Mouse (Mus musculus) liver, embryonic 11.5 days (tissue): ENCODE results near the gene Olfr205. TPM values are rescaled to one million over a fixed set of nuclear protein-coding genes. Genes with fewer than 3 reads are reported as not detected.

Source experiments
- ATAC-seq: fragments of 200-750 bp; cut with Nextera tagmentation; replicated peaks from 2 replicates; pipeline ENCODE4 v1.8.0; 2017; ENCODE audit warnings: moderate number of reproducible peaks, mild to moderate bottlenecking, moderate TSS enrichment, moderate library complexity; ENCODE audit not compliant: low FRiP score
- DNase-seq: peaks from one replicate; pipeline ENCODE4 v3.0.0-alpha.2; 2017; ENCODE audit warnings: low spot score
- H3K27ac ChIP-seq: fragments of 300-500 bp; sonication (generic); 2 replicates; pipeline ENCODE4 v1.5.1; 2014; ENCODE audit warnings: mild to moderate bottlenecking, low read depth, low read length, control low read depth
- H3K27me3 ChIP-seq: fragments of 300-500 bp; sonication (generic); replicated peaks from 2 replicates; pipeline ENCODE4 v1.6.1; 2014; ENCODE audit warnings: low read length, mixed read lengths; ENCODE audit not compliant: control insufficient read depth, insufficient read depth
- H3K36me3 ChIP-seq: fragments of 300-500 bp; sonication (generic); 2 replicates; pipeline ENCODE4 v1.6.1; 2014; ENCODE audit warnings: mild to moderate bottlenecking, low read length, moderate library complexity, mixed read lengths; ENCODE audit not compliant: control insufficient read depth, insufficient read depth
- H3K4me1 ChIP-seq: fragments of 300-500 bp; sonication (generic); replicated peaks from 2 replicates; pipeline ENCODE4 v1.6.1; 2014; ENCODE audit warnings: low read length, mixed read lengths; ENCODE audit not compliant: control insufficient read depth, insufficient read depth
- H3K4me2 ChIP-seq: fragments of 300-500 bp; sonication (generic); 2 replicates; pipeline ENCODE4 v1.6.1; 2014; ENCODE audit warnings: mild to moderate bottlenecking, control low read depth, moderate library complexity
- H3K4me3 ChIP-seq: fragments of 300-500 bp; sonication (generic); 2 replicates; pipeline ENCODE4 v1.5.1; 2014; ENCODE audit warnings: low read depth, low read length, control low read depth
- H3K9ac ChIP-seq: fragments of 300-500 bp; sonication (generic); 2 replicates; pipeline ENCODE4 v1.6.1; 2014; ENCODE audit warnings: low read depth, low read length, control low read depth
- H3K9me3 ChIP-seq: fragments of 300-500 bp; sonication (generic); 2 replicates; pipeline ENCODE4 v1.6.1; 2016; ENCODE audit warnings: low read length, inconsistent platforms, mixed read lengths; ENCODE audit not compliant: control insufficient read depth
- WGBS: fragments of 180-500 bp; shearing (Covaris S2); extraction: QIAGEN DNeasy Blood & Tissue Kit; methylation state at CpG from one replicate; pipeline ENCODE4 v1.1.7; 2014; 5-methylcytosine and 5-hydroxymethylcytosine counted together
- polyA plus RNA-seq: library from polyadenylated mRNA; unstranded; fragments of >200 nt; fragmentation: Nextera tagmentation; extraction: Ambion mirVana; gene quantifications from 2 replicates; pipeline ENCODE4 v1.2.1, GENCODE M21; 2014

Olfr205 gene
- polyA plus RNA-seq, 1 experiment from 2014 or later: not detected

DNA sequence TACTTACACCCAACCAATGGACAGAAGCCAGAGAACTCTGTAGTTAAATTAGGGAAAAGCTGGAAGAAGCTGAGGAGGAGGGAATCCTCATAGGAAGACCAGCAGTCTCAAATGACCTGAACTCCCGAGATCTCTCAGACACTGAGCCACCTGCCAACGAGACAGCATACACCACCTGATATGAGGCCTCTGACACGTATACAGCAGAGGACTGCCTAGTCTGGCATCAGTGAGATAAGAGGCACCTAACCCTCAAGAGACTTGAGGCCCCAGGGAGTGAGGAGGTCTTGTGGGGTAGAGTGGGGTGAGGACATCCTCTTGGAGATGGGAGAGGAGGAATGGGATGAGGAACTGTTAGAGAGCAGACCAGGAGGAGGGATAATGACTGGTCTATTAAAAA lies 50.4 kb downstream of the Olfr205 start:
- ATAC-seq (peak; percentile 88), DNase-seq (no peak)
- WGBS: 56% methylated on average over 3 of the region's 3 CpGs
- Histone ChIP-seq H3K36me3 (no peaks in the 10 kb centered on the region), H3K4me2 (no peak overlapping the region), H3K27me3 (no peaks in the 10 kb centered on the region), H3K9me3 (no peaks in the 10 kb centered on the region), H3K4me1 (no peaks in the 10 kb centered on the region), H3K9ac (no peak overlapping the region), H3K4me3 (no peak overlapping the region), H3K27ac (no peak overlapping the region)

Other genes starting within 250 kb of the Olfr205 start
- not detected in 2 replicates for gene Olfr191, start 241.3 kb downstream of the Olfr205 start, polyA plus RNA-seq
- not detected in 2 replicates for gene Olfr193, start 219.3 kb downstream of the Olfr205 start, polyA plus RNA-seq
- not detected in 2 replicates for gene Olfr194, start 210.1 kb downstream of the Olfr205 start, polyA plus RNA-seq
- not detected in 2 replicates for gene Olfr195, start 184.1 kb downstream of the Olfr205 start, polyA plus RNA-seq
- not detected in 2 replicates for gene Olfr196, start 160.7 kb downstream of the Olfr205 start, polyA plus RNA-seq
- gene Olfr198, start 127.6 kb downstream of the Olfr205 start, polyA plus RNA-seq: not detected in 2 replicates
- gene Olfr199, start 111.4 kb downstream of the Olfr205 start, polyA plus RNA-seq: not detected in 2 replicates
- gene Olfr201, start 58.5 kb downstream of the Olfr205 start, polyA plus RNA-seq: not detected in 2 replicates
- not detected in 2 replicates for gene Olfr202, start 44.3 kb downstream of the Olfr205 start, polyA plus RNA-seq
- not detected in 2 replicates for gene Olfr203, start 32.3 kb downstream of the Olfr205 start, polyA plus RNA-seq
- gene Olfr204, start 12.9 kb downstream of the Olfr205 start, polyA plus RNA-seq: not detected in 2 replicates
- not detected in 2 replicates for gene Olfr206, start 18.1 kb upstream of the Olfr205 start, polyA plus RNA-seq
- not detected in 2 replicates for gene Olfr209, start 32.9 kb upstream of the Olfr205 start, polyA plus RNA-seq
- gene Gabrr3, start 76.2 kb upstream of the Olfr205 start, polyA plus RNA-seq: not detected in 2 replicates
- 39.4 and 44.6 TPM in 2 replicates for gene Riox2, start 140.6 kb upstream of the Olfr205 start, polyA plus RNA-seq